Mouse (Mus musculus) erythroblast, embryonic 14.5 days (primary cell): ENCODE results near the gene Vmn1r67. TPM values are rescaled to one million over a fixed set of nuclear protein-coding genes. Genes with fewer than 3 reads are reported as not detected.
A peak's percentile ranks its signal among the peaks of the same experiment; 100 is the strongest.

ENCODE experiments used
- H3K27me3 ChIP-seq: 2 replicates; pipeline ENCODE4 v1.6.1; 2012; ENCODE audit warnings: inconsistent platforms; ENCODE audit not compliant: control insufficient read depth
- H3K36me3 ChIP-seq: 2 replicates; pipeline ENCODE4 v1.6.1; 2012; ENCODE audit warnings: mild to moderate bottlenecking, inconsistent platforms; ENCODE audit not compliant: control insufficient read depth
- H3K4me1 ChIP-seq: 2 replicates; pipeline ENCODE4 v1.6.1; 2012; ENCODE audit warnings: inconsistent platforms; ENCODE audit not compliant: control insufficient read depth
- H3K4me3 ChIP-seq: replicated peaks from 2 replicates; pipeline ENCODE3; 2012; ENCODE audit warnings: moderate library complexity, mild to moderate bottlenecking, inconsistent platforms
- H3K9me3 ChIP-seq: 2 replicates; pipeline ENCODE4 v1.6.1; 2012; ENCODE audit warnings: low read length, inconsistent platforms, mixed read lengths; ENCODE audit not compliant: control insufficient read depth
- GATA1 ChIP-seq: IDR thresholded peaks from 2 replicates; pipeline ENCODE4 v1.6.1; 2012; ENCODE audit warnings: low read length, inconsistent platforms, mixed read lengths
- TAL1 ChIP-seq: IDR thresholded peaks from 3 replicates; pipeline ENCODE4 v1.6.1; 2012; ENCODE audit warnings: low read length, inconsistent platforms, mixed read lengths
- polyA plus RNA-seq: library from polyadenylated mRNA; stranded (reverse); fragments of >175 nt; gene quantifications from 2 replicates; pipeline ENCODE4 v1.2.3, GENCODE M21; 2012

Gene Vmn1r67
- polyA plus RNA-seq = not detected in 2 replicates

DNA sequence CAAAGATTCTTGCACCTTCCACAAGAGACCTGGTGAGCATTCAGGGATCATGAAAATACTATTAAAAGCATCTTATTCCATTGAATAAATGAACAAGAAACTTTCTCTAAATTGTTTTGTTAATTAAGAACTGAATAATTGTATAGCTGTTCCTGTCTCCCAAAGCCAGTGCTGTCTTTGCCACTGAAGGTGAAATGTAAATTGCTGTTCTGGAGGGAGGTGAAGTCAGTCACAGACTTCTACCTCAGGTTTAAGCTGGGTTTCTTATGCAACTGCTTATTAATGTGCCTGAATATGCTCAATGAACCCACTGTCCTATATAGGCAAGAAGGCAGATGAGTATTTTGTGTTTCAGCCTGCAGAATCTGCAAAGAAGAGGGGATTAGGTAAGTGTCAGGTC is at the start of gene Vmn1r67:
TSS of gene Vmn1r67 (plus strand) at position 301 of the 400 bp plus-strand sequence.
- no peak within 1 kb of the TSS for H3K4me3 ChIP-seq
- H3K36me3 ChIP-seq = no peaks in the 10 kb centered on the region
- H3K27me3 ChIP-seq = no peaks in the 10 kb centered on the region
- H3K9me3 ChIP-seq = no peaks in the 10 kb centered on the region
- no peaks in the 10 kb centered on the region for H3K4me1 ChIP-seq
- TF ChIP-seq GATA1 = no peak
- no peak for TF ChIP-seq TAL1

- Histone ChIP-seq H3K4me3 (no peak overlapping the region), H3K9me3 (no peaks in the 10 kb centered on the region), H3K36me3 (no peaks in the 10 kb centered on the region), H3K27me3 (no peaks in the 10 kb centered on the region), H3K4me1 (no peaks in the 10 kb centered on the region)
- no peak for TF ChIP-seq GATA1
- TF ChIP-seq TAL1 = no peak
Measured at GRCm38 (mm10) chr7:10458166-10458565, 15.0 kb downstream of the Vmn1r67 start.

GRCm38 (mm10) chr7:10479813-10480212 is 36.7 kb downstream of the Vmn1r67 start:
- Histone ChIP-seq H3K4me3 (no peak overlapping the region), H3K4me1 (no peaks in the 10 kb centered on the region), H3K36me3 (no peaks in the 10 kb centered on the region), H3K9me3 (no peaks in the 10 kb centered on the region), H3K27me3 (no peaks in the 10 kb centered on the region)
- no peak for TF ChIP-seq GATA1
- TF ChIP-seq TAL1 = no peak

- TF ChIP-seq TAL1 = no peak
- TF ChIP-seq GATA1 = no peak
- H3K4me1 ChIP-seq = no peaks in the 10 kb centered on the region
- H3K9me3 ChIP-seq = no peaks in the 10 kb centered on the region
- H3K4me3 ChIP-seq = no peak overlapping the region
- no peaks in the 10 kb centered on the region for H3K36me3 ChIP-seq
- no peaks in the 10 kb centered on the region for H3K27me3 ChIP-seq
Measured at GRCm38 (mm10) chr7:10480588-10481233, 37.6 kb downstream of the Vmn1r67 start.

DNA sequence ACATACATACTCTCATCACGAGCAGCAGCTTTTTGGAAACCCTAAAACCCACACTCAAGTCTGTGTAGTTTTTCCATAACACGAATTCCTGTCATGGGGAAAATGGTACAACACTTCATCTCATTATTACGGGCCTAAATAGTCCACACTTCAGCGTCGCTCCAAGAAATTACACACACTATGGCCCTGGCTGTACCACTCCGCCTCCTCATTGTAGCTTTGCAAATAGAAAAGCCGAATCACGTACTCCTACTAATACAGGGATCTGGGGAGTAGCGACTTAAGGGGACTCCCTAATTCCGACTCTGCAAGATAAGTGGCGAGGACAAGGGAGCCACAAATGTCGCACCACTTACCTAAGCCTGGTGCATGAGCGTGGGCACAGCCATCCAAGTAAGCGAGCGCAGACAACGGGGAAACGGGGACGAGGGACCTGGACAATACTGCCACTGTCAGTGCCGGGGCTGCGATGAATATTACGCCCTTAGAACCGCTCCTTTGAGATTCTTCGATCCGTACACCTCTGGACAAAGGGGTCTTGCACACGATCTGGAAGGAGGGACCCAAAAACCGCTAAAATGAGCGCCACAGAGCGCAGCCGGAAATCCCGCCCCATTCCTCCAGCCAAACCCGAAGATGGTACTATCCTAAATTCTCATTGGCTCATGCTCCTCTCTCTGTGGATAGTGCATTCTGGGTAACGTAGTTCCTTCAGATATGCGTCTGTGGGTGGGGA is 51.8 kb downstream of the Vmn1r67 start, which contains the start of gene Zik1:
TSS of gene Zik1 (minus strand) at position 609 of the 736 bp plus-strand sequence.
- peaks cover 15% of the 10 kb centered on the region for H3K4me1 ChIP-seq
- TF ChIP-seq TAL1 = no peak
- TF ChIP-seq GATA1 = no peak
- peaks cover 26% of the 10 kb centered on the region for H3K36me3 ChIP-seq
- no peaks in the 10 kb centered on the region for H3K9me3 ChIP-seq
- no peaks in the 10 kb centered on the region for H3K27me3 ChIP-seq
- peak within 1 kb of the TSS; percentile 80 for H3K4me3 ChIP-seq

DNA sequence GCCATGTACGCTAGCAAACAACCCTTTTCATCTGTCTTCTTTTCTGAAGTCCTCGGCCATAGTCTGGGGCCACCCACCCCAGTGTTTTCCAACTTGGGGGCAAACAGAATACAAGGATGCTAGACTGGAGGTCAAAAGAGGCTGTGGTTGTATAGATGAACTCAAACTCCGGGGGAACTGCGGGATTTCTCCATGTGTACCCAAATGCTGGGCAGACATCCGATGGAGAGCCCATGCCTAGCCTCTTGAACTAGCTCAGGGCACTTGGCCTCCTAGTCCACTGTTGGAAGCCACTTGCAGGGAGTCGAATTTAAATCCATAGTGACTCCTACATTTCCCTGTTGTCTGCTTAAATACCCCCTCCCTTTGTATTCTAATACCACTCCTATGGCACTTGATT is 52.4 kb downstream of the Vmn1r67 start:
- TF ChIP-seq TAL1 = no peak
- no peak for TF ChIP-seq GATA1
- peaks cover 15% of the 10 kb centered on the region for H3K4me1 ChIP-seq
- no peaks in the 10 kb centered on the region for H3K9me3 ChIP-seq
- H3K27me3 ChIP-seq = no peaks in the 10 kb centered on the region
- H3K4me3 ChIP-seq = peak overlapping the region; percentile 80
- peaks cover 20% of the 10 kb centered on the region for H3K36me3 ChIP-seq

Other genes starting within 250 kb of the Vmn1r67 start
- gene Vmn1r66, start 165.3 kb upstream of the Vmn1r67 start, polyA plus RNA-seq = not detected in 2 replicates
- not detected in 2 replicates for gene Zik1, start 52.1 kb downstream of the Vmn1r67 start, polyA plus RNA-seq
- 0.01 TPM in 1 of 2 replicates, not detected in the other for gene Vmn1r68, start 115.2 kb downstream of the Vmn1r67 start, polyA plus RNA-seq
- not detected in 2 replicates for gene Vmn1r69, start 170.3 kb downstream of the Vmn1r67 start, polyA plus RNA-seq
- not detected in 2 replicates for gene Vmn1r70, start 188.2 kb downstream of the Vmn1r67 start, polyA plus RNA-seq
- not detected in 2 replicates for gene Nlrp4b, start 244.5 kb downstream of the Vmn1r67 start, polyA plus RNA-seq